Mouse (Mus musculus) hindbrain, embryonic 11.5 days (tissue): ENCODE results near the gene Cox7b2. TPM values are rescaled to one million over a fixed set of nuclear protein-coding genes. Genes with fewer than 3 reads are reported as not detected.

Experiments
- ATAC-seq: fragments of 200-750 bp; cut with Nextera tagmentation; 2 replicates; pipeline ENCODE4 v1.8.0; 2017; ENCODE audit warnings: mild to moderate bottlenecking, moderate TSS enrichment, moderate library complexity; ENCODE audit not compliant: low FRiP score
- DNase-seq: peaks from one replicate; pipeline ENCODE4 v3.0.0-alpha.2; 2015; ENCODE audit warnings: low spot score
- H3K27ac ChIP-seq: fragments of 300-500 bp; sonication (generic); 2 replicates; pipeline ENCODE4 v1.5.1; 2014; ENCODE audit warnings: mild to moderate bottlenecking, low read depth, low read length
- H3K27me3 ChIP-seq: fragments of 300-500 bp; sonication (generic); 2 replicates; pipeline ENCODE4 v1.6.1; 2014; ENCODE audit warnings: mild to moderate bottlenecking, low read length, moderate library complexity, mixed read lengths; ENCODE audit not compliant: control insufficient read depth, insufficient read depth
- H3K36me3 ChIP-seq: fragments of 300-500 bp; sonication (generic); 2 replicates; pipeline ENCODE4 v1.6.1; 2014; ENCODE audit warnings: mild to moderate bottlenecking, low read length, moderate library complexity, mixed read lengths; ENCODE audit not compliant: control insufficient read depth, insufficient read depth
- H3K4me1 ChIP-seq: fragments of 300-500 bp; sonication (generic); replicated peaks from 2 replicates; pipeline ENCODE4 v1.6.1; 2014; ENCODE audit warnings: low read length, mixed read lengths; ENCODE audit not compliant: control insufficient read depth, insufficient read depth
- H3K4me2 ChIP-seq: fragments of 300-500 bp; sonication (generic); replicated peaks from 2 replicates; pipeline ENCODE4 v1.6.1; 2014; ENCODE audit warnings: mild to moderate bottlenecking, low read depth, low read length
- H3K4me3 ChIP-seq: fragments of 300-500 bp; sonication (generic); 2 replicates; pipeline ENCODE4 v1.5.1; 2014; ENCODE audit warnings: low read depth, low read length
- H3K9ac ChIP-seq: fragments of 300-500 bp; sonication (generic); 2 replicates; pipeline ENCODE4 v1.6.1; 2014; ENCODE audit warnings: low read depth, low read length
- H3K9me3 ChIP-seq: fragments of 300-500 bp; sonication (generic); 2 replicates; pipeline ENCODE4 v1.6.1; 2016; ENCODE audit warnings: low read length; ENCODE audit not compliant: control insufficient read depth
- WGBS: fragments of 180-500 bp; shearing (Covaris S2); extraction: QIAGEN DNeasy Blood & Tissue Kit; methylation state at CpG from one replicate; pipeline ENCODE4 v1.1.7; 2014; 5-methylcytosine and 5-hydroxymethylcytosine counted together
- polyA plus RNA-seq: library from polyadenylated mRNA; unstranded; fragments of >200 nt; fragmentation: Nextera tagmentation; extraction: Ambion mirVana; gene quantifications from 2 replicates; pipeline ENCODE4 v1.2.1, GENCODE M21; 2014

The Cox7b2 gene
- polyA plus RNA-seq, 1 experiment from 2014 or later, result not detected

DNA sequence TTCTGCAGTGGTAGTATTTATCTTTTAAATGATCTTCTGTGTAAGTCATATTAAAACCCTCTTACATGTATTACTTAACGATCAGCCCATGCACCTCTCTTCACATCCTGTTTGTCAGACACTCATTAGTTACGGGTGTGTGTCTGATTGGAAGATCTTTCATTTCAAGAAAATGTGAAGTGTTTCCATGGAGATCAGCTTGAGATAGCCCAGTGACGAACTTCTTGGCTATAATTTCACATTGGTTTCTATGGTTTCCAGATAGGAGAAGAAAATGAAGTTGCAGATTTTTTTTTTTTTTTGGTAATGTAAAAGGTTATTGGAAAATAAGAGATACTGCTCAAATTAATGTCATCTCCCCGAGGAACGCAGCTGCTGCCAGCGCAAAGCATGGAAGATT is 107.8 kb downstream of the Cox7b2 start:
- ATAC-seq (no peak), DNase-seq (no peak)
- no peak overlapping the region for H3K9ac ChIP-seq
- H3K27ac ChIP-seq, result no peak overlapping the region
- H3K27me3 ChIP-seq, result no peaks in the 10 kb centered on the region
- 83% methylated on average over 6 of the region's 6 CpGs for WGBS
- H3K4me2 ChIP-seq, result no peak overlapping the region
- no peaks in the 10 kb centered on the region for H3K9me3 ChIP-seq
- no peaks in the 10 kb centered on the region for H3K36me3 ChIP-seq
- H3K4me1 ChIP-seq, result no peaks in the 10 kb centered on the region
- H3K4me3 ChIP-seq, result no peak overlapping the region

Other genes with a start within 250 kb of the Cox7b2 start
- gene Gabrb1, start 109.9 kb upstream of the Cox7b2 start, polyA plus RNA-seq, result 0.29 and 0.64 TPM in 2 replicates
- gene Gabra4, start 110.1 kb upstream of the Cox7b2 start, polyA plus RNA-seq, result 1.2 and 1.6 TPM in 2 replicates